Mouse (Mus musculus) bone marrow macrophage, adult 2 months (primary cell): ENCODE data around the gene Bzw2.

Experiments
- CTCF ChIP-seq: IDR thresholded peaks from 2 replicates; pipeline ENCODE4 v1.5.1; 2012; ENCODE audit warnings: low read depth, mild to moderate bottlenecking, low read length, moderate library complexity
- POLR2A ChIP-seq: IDR thresholded peaks from 2 replicates; pipeline ENCODE4 v1.6.1; 2012; ENCODE audit warnings: mild to moderate bottlenecking, low read depth, low read length, borderline replicate concordance

GRCm38 (mm10) chr12:36050276-36050675 is 107.6 kb downstream of the Bzw2 start:
- TF ChIP-seq CTCF, result no peak
- no peak for TF ChIP-seq POLR2A
